Mouse (Mus musculus) mature B cell (primary cell): Measurements from ENCODE around the gene Ap2s1.

Experiments used
- in situ Hi-C: fragments of 300-500 bp; cut with MboI; formaldehyde crosslinking; loops from 2 replicates; pipeline ENCODE4 v1.14.3; 2019

Ap2s1 gene

DNA sequence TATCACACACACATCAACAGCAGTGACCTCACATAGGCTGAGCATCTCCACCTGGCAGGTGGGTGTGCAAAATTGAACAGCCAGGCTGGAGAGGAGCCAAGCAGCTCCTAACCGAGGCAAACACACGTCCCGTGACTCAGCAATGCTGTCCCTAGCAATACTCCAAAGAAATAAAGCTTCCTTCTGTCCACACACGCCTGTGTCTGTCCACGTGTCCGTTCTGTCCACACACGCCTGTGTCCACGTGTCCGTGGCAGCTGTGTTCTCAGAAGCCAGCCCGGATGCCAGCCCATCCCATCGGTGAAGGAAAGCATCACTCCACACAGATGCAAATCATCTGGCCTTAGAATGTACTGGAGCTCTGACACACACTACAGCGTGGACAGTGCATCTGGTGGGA, 13.8 kb downstream of the Ap2s1 start:
- in situ Hi-C loops = no loop called here

DNA sequence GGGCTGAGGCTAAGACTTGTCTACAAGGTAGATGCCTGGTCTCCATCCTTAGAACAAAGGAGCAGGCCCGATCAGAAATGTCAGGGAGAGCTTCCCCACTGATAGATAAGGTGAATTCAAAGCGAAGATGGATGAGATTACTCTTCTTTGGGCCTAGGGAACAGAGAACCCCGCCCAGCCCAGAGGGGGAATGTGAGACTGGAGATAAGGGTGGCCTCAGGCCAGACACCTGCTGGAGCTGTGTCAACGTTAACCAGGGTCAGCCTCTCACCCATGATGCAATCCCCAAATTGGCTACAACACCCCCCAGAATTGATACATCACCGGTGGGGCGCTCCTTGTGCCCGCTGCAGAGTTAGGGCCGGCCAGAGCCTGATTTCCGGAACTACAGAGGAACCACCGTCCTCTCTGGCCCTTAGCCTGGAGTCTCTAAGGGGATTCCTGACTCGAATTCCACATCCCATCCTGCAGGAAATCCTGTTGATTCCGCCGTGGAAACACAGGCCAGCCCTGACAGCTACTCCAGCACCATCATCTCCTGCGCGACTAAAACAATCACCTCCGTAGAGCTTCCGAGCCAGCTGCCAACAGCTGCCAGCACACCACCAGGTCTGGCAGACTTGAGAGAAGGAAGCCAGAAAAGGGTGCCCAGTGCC, 17.3 kb downstream of the Ap2s1 start:
- in situ Hi-C loops = no loop called here

DNA sequence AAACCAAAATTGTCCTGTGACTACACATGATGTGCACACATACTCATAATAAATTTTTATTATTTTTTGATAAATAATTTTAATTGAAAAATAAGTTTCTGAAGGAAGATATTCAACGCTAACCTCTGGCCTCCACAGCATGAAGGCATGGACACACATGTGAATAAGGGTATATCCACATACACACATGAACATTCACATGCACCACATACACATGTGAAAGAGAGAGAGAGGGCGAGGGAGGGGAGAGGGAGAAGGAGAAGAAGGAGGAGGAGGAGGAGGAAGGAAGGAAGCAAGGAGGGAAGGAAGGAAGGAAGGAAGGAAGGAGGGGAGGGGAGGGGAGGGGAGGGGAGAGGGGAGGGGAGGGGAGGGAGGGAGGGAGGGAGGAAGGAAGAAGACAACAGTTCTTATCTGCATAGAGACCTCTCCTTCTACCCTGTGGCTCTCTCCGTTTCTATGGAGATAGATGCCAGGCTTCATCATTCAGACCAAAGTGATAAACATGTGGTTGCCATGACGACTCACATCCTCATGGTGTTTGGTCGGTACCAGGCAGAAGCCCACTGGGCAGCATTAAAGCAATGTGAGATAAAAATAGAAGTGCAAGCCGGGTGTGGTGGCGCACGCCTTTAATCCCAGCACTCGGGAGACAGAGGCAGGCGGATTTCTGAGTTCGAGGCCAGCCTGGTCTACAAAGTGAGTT, 20.8 kb downstream of the Ap2s1 start:
- in situ Hi-C loops = no loop called here

DNA sequence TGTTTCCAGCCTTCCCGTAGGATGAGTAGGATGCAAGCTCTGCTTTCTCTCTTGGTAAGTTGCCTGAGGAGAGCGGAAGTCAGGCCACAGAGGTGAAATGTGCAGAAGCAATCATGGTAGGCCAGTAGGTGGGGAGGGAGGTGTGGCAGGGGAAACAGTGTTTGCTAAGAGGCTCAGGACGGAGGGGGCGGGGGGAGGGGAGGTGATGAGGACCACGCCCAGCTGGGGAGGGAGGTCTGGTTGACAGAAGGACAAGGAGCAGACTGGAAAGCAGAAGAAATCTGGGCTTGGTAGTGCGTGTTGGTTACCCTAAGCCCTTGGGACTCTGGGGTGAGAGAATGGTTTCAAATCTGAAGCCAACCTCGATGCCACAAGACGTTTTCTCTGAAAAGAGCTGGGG, 22.1 kb downstream of the Ap2s1 start:
- in situ Hi-C loops = no loop called here

DNA sequence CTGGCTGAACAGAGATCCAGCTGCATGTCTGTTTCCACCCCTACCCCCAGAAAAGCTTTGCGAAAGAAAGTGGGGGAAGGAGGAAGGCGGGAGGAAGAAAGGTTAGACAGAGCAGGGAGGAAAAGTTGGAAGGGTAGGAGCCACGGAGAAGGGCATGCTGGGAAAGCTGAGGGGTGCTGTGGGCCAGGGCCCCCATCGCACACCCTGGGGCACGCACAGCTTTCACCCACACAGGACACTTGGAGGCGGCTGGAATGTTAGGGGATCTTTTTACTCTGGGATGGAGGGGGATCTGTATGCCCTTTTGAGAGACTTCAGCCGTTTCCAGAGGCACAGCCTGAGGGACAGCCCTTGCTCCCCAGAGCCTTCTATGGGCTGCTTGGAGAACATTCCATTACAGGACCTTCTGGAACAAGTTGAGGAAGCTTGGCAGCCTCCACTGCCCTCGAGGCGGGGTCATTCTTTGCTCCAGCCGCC, 22.8 kb downstream of the Ap2s1 start:
- in situ Hi-C loops = no loop called here

DNA sequence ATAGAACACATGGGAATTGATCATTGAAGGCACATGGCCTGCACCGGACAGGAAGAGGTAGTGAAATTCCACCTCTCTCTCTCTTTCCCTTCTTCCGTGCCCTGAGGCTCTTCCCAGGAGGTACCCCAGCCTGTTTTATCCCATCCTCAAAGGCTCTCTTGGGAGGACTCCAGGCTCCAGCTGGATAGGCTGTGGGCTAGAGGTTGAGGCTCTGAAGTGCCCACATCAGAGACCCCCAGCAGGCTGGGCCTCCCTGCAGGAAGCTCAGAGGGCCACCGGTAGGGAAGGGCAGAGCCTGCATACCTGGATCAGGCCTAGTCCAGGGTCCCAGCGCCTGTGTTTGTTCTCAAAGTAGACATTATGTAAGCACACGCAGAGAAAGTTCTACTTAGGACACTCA, 23.4 kb downstream of the Ap2s1 start:
- in situ Hi-C loops = no loop called here

DNA sequence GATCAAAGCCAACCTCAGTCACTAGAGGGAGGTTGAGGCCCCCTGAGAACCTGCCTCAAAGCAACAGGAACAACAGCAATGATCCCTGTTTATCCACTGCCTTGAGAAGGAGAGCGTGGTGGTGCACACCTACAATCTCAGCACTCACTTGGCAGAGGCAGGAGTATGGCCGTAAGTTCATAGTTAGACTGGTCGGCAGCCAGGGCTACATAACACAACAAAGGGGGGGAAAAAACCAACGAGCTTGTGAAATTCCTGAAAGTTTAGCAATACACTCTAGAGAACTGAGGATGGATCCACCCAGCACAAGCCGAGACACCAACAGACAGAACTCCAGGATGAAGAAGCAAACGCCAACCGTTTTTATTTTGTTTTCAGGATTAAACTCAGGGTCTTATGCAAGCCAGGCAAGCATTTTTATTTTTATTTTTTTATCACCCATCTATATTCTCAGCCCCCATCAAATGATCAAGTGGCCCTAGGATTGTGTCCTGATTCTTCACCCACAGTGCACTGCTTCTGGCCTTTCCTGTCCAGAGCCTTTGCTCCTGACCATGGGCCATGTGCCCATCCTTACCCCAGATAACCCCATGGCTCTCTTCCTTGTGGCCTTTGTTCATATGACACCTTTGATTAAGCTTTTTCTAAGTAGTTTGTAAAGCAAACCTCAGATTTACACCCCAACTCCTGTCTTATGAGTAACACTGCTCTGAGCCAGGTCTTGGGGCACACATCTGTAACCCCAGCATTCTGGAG, 25.4 kb downstream of the Ap2s1 start:
- in situ Hi-C loops = no loop called here

DNA sequence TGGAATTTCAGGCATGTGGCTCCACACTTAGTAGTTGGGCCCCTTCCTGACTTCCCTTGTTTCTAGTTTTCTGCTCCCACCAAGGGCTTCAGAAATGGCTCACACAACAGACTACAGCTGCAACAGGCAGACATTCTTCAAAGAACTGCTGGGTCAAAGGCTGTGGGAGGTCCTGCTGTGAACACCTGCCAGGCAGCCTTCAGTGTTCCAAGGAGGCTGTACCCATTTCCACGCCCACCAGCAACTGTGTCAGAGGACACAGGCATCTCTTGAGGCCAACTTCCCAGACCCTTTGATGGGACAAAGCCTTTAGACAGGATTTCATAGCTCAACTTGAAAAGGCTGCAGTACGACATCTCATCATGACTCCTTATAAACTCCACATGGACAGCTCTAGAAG, 28.2 kb downstream of the Ap2s1 start:
- in situ Hi-C loops = no loop called here

DNA sequence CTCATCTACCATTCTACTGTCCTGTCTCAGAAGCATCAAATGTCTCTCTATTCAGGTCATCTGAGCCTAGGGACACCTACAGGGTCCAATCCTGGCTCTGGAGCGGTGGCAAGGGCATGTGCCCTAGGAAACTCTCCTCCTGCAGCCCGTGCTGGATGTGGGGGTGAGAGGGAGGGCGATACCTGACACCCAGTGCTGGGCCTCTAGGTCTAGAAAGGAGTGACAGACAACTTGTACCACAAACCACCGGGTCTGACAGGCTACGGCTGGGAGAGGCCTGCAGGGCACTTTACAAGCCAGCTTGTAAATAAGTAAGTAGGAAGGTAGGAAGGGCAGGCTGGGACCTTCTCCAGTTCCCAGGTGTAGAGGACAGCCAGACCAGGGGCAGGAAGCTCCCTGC, 37.7 kb downstream of the Ap2s1 start:
- in situ Hi-C loops = no loop called here

DNA sequence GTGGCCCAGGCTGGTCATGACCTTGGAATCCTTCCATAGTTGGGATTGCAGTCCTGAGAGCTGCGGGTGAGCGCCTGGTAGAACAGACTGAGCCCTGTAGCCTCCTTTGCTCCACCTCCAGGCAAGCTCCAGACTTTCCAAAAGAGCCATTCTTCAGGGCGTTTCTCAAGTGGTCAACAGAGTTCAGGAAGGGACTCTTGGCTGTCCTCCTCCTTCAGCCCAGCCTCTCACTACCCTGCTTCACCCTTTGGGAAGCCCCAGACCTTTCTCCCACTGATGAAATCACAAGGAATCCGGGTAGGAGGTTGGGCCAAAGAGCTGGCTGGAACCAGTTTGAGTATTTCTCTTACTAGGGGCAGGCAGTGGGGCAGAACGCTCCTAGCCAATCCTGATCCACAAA, 41.9 kb downstream of the Ap2s1 start:
- in situ Hi-C loops = no loop called here

DNA sequence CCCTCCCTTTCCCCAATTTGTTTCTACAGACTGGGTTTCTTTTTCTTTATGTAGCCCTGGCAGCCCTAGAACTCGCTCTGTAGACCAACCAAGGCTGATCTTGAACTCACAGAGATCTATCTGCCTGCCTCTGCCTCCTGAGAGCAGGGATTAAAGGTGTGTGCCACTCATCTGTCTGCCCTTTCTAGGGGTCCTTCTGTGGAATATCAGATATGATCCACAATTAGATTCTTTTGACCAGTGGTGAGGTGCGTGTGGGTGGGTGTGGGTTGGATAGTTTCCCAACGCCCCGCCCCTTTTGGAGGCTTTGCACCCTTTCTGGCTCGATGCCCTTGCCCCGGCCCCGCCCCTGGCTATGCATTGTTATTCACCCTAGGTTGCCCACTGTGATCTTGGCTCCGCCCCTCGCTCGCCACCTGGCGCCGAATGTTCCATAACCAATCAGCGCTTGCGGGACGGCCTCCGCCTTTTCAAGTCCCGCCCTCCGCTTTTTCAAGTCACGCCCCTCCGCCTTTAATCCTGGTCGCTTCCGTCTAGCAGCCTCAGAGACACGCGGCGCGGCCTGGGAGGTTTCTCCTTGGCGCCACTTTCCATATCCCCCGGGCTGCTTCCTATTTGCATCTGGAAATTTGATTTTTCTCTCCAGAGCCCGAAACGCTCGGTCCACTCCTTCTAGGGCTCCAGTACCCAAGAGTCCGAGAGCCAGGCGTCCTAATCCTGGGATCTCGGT, 42.8 kb downstream of the Ap2s1 start, which contains the start of gene Slc1a5:
TSS of gene Slc1a5 (plus strand) at position 516 of the 730 bp plus-strand sequence.
- in situ Hi-C loops = no loop called here

DNA sequence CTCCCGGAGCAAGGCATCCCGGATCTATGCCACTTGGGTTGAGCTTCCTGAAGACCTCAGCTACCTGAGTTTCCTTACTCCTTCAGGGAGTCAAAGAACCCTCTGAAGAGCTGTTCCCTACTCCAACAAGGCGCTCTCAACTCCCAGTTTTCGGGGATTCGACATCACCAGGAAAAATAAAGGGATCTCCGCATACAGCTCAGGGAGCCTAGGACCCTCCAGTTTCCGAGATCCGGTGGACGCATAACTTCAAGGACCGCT, 43.3 kb downstream of the Ap2s1 start:
- in situ Hi-C loops = no loop called here

DNA sequence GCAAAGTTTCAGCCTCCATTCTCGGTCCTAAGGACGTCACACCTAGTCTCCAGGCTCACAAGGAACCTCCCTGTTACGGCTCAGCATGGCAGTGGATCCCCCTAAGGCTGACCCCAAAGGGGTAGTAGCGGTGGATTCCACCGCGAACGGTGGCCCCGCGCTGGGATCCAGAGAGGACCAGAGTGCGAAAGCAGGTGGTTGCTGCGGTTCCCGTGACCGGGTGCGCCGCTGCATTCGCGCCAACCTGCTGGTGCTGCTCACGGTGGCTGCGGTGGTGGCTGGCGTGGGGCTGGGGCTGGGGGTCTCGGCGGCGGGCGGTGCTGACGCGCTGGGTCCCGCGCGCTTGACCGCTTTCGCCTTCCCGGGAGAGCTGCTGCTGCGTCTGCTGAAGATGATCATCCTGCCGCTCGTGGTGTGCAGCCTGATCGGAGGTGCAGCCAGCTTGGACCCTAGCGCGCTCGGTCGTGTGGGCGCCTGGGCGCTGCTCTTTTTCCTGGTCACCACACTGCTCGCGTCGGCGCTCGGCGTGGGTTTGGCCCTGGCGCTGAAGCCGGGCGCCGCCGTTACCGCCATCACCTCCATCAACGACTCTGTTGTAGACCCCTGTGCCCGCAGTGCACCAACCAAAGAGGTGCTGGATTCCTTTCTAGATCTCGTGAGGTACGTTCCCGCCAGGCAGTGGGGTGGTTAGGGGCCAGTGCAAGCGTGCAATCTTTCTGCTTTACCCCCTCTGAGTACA, 43.8 kb downstream of the Ap2s1 start:
- in situ Hi-C loops = no loop called here

DNA sequence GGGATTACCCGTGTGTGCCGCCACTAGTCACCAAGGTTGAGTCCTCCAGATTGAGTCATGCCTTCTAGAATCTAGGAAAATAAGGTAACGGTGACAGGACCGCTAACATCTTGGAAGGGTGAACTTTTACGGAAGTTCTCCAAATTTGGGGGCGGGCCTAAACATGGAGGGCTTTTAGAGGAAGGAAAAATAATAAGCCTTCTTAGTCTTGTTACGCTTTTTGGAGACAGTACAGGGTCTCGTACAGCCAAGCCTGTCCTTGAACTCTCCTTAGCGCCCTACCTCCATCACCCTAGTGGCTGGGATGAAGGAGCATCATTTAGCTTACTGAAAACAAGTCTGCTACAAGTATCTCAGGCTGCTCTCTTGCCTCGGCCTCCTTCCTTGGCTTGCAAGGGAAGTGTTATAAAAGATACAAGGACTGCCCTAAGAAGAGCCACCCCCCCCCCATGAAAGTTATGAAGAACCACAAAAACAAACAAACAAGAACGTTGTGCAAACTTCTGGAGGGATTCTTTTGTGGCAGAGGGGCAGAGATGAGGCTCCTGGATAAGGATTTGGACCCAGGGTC, 44.4 kb downstream of the Ap2s1 start:
- in situ Hi-C loops = no loop called here

DNA sequence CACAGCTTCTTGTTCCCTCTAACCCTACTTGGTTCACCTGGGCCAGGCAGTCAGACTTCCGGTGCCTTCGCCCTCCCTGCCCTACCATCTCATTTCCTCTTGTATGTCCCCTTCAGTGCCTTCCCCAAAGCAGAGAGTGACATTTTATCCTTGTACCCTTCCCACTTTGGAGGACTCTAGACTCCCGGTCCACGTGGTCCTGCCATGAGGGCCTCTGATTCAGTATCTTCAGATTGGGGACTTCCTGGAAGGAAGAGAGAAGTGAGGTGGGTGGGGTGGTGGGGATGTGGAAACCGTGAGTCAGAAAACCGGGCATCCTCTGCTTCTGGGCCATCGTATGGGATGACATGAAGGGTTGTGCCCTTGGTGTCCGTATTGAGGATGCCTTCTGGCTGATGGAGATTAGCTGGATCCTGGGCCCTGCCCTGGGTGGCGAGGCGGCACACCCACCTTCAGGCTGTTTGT, 45.0 kb downstream of the Ap2s1 start:
- in situ Hi-C loops = no loop called here

DNA sequence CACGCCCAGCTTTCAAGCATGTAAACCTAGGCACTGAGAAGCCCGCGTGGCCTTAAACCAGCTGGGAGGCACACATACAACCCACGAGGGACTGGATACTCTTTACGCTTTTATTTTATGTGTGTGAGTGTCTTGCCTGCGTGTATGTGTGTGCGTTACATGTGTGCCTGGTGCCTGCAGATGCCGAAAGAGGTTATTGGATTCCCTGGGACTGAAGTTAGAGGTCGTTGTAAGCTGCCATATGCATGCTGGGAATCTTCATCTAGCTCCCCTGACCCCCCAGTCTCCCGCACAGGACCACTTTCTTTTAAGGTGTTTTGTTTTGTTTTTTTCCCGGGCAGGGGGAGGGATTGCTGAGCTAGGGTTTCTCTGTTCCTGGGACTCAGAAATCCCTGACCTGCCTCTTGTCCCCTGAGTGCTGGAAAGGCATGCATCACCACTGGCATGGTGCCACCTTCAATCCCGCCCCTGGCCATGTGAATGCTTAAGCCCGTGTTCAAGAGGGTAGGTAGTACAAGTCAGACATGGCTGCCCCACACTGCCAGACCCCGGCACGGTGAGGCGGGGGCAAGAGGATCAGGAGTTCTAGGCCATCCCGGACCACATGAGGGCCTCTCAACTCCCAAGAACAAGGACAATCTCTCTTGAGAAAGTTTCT, 45.7 kb downstream of the Ap2s1 start:
- in situ Hi-C loops = no loop called here

DNA sequence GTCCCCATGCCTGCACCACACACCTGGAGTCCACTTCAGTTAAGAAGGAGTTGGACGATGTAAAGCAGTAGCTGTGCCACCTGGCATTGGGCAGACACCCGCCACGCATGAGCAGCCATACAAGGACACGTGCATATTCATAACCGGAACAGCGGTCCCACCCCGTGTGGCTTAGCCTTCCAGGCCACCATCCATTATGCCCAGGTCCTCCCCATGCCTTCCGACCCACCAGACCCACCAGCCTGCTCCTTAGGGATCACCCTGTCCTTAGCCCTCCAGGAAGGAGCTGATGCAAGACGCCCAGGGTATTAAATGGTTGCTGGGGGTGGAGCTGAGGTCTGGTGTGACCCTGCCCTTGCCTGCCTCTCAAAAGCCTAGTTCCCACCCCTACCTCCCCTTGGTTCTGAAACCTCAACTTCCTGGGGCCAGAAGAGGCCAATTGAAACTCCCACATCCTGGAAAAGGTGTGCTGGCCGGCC, 46.3 kb downstream of the Ap2s1 start:
- in situ Hi-C loops = no loop called here

DNA sequence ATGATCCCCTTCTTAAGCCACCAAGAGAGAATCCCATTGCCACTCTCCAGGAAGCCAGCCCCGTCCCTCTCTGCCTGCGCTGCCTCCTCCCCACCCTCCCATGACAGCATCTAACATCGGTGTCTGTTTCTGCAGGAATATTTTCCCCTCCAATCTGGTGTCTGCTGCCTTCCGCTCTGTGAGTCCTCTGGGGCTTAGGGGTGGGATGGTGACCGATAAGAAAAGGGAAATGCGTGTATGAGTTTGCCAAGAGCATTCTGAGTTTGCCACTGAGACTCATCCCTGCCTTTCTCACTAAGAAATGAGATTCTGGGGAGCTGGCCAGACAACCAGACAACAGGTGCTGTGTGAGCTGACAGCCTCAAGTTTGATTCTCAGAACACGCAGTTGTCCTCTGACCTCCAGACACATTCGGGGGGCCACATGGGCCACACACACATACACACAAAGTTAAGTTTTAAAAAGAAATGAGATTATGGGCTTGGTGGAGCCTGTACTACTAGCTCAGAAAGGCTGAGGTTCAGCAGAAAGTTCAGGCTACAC, 47.4 kb downstream of the Ap2s1 start:
- in situ Hi-C loops = no loop called here

DNA sequence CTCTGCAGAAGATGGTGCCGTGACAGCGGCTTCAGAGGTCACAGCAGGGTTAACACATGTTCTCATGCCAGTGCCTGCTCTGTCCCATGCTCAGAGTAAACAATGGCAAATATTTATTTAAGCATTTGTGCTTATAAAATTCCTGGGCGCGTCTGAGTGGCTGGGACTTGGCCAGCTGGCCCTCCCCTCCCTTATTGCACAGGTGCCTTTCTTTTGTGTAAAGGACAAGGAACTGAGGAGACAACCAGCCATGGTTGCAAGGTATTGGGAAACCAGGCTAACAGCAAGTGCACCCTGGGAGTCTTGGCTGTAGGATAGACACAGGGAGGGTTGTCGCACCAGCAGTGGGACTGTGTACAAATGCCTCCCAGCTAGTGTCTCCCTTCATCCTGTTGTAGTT, 54.1 kb downstream of the Ap2s1 start:
- in situ Hi-C loops = no loop called here

DNA sequence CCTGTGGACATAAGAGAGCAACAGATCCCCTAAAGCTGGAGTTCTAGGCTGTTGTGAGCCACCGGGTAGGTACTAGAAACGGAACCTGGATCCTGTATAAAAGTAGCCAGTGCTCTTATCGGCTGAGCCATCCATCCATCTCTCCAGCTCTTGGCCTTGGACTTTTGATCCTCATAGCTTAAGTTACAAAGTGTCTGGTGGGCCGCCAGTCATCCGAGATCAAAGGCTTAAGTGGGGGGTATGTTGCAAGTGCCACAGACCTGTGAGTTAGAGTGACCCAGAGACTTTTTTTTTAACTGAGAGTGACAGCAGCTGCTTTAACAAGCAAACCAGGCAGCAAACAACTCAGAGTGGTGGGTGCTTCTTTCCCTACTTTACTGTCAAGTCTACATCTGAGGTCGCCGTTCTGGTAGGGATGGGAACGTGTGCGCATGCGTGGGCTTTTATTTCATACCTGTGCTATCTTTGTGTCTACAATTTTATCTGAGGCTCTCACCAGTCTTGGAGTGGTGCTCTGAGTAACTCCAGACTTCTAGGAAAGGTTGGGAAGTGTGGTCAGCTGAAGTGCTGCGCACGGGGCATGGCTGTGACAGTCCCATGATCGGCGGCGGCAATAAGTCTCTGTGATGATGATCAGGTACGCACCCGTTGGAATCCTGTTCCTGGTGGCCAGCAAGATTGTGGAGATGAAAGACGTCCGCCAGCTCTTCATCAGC, 55.0 kb downstream of the Ap2s1 start:
- in situ Hi-C loops = no loop called here
